Mouse (Mus musculus) monocyte, adult 5-6 weeks (primary cell): ENCODE data around the gene Trim59. TPM values are rescaled to one million over a fixed set of nuclear protein-coding genes. Genes with fewer than 3 reads are reported as not detected.
"Not testable (repeated sequence)": the region's sequence is repeated elsewhere in the genome, so short reads cannot be mapped to it uniquely, and the experiment has no call there.

ENCODE experiments used
- ATAC-seq: fragments of 153-309, 156-312 bp; replicated peaks from 2 replicates; pipeline ENCODE4 v1.8.0; 2017; ENCODE audit warnings: mild to moderate bottlenecking; ENCODE audit not compliant: low TSS enrichment, insufficient number of reproducible peaks, severe bottlenecking, poor library complexity, low FRiP score
- total RNA-seq: library from RNA; stranded (forward); fragments of 200-1000, 200-491, 200-594 nt; gene quantifications from 3 replicates; pipeline ENCODE4 v1.2.3, GENCODE M21; 2017

Trim59 gene
- total RNA-seq: 10.0 to 13.3 TPM (median 10.2 TPM) in 3 replicates

DNA sequence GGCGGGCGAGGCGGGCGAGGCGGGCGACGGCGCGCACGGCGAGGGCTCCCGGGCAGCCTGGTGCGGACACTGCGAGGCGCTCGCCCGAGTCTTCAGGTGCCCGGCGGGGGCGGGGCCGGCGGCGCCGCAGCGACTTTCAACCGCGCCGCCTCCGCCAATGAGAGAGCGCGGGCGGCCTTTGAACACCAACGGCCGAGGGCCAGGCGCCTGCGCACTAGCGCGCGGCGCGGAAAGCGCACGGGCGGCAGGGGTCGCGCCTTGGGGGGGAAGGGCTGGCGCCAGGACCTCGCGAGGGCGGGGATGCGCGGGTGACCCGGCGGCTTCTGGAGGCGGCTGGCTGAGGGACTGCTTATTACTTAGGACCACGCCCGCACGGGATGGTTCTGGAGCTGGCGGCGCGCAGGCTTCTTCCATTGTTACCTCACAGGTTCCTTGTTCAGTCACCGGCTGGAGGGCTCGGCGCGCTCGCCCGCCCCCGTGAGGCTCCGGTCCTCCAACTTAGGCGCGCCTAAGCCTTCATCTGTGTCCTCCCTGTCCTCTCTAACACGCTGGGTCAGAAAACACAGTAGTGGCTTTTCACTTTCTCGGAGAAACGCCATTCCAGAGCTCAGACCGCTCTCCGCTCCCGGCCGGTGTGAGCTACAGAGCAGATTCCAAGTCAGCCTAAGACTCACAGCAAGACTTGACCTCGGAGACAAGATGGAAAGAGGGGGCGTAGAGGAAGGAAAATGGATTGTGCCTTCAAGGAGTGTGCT, at the start of gene Trim59:
Gene Trim59 (minus strand): TSS at position 111 of the 755 bp plus-strand sequence.
- ATAC-seq: peak; percentile 57

GRCm38 (mm10) chr3:69064005-69064404, 19.4 kb upstream of the Trim59 start:
- ATAC-seq: no peak

- no peak for ATAC-seq
These were observed 18.2 kb upstream of the Trim59 start for GRCm38 (mm10) chr3:69062764-69063163.

DNA sequence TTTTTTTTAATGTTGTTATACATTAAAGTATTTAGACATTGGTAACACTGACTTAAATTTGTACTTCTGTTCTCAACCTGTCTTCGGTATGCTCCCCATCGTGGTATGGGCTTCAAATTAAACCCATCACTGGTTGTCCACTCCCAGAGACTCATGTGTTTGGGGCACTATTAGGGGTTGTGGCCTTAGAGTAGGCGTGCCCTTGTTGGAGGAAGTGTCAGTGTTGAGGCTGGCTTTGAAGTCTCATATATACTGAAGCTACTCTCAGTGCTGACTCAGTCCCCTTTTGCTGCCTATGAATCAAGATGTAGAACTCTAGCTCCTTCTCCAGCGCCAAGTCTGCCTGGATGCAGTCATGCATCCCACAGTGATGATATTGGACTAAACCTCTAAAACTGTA, 16.1 kb upstream of the Trim59 start:
- no peak; the same call in 1 of the 2 replicates for ATAC-seq

DNA sequence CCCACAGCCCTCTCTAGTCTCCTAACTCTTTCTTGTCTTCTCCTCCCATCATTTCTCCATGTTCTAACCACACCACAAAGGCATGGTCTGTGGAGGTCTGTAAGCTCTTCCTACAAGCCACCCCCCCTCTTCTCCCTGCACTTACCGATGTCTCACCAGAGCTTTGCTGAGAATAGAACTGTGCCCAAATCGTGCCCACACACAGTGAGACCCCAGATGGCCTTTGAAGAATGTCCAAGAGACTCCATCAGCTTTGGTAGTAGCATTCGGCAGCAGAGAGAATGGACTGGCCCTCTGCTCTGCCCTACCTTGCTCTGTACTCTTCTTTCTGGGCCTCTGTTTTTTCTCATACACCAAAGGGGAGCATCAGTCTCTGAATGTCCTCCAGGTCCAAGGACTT, 11.3 kb upstream of the Trim59 start:
- no peak for ATAC-seq

GRCm38 (mm10) chr3:69054760-69055432, 10.3 kb upstream of the Trim59 start:
- no peak for ATAC-seq

DNA sequence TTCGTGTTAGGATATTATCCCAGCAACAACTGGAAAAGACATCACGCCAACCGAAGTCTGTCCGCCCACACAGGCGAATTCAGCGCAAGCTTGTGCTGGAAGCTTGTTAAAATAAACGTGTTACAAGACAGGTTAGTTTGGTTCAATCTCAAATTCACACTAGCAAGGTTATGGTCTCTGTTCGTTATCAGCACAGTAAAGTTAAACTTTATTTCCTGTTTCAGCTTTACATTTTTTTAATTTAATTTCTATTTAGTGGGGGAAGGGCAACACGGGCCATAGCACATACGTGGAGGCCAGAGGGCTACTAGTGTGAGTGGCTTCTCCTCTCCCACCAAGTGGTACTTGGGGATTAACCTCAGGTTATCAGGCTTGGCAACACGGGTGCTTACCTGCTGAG, 7.3 kb upstream of the Trim59 start:
- no peak for ATAC-seq

DNA sequence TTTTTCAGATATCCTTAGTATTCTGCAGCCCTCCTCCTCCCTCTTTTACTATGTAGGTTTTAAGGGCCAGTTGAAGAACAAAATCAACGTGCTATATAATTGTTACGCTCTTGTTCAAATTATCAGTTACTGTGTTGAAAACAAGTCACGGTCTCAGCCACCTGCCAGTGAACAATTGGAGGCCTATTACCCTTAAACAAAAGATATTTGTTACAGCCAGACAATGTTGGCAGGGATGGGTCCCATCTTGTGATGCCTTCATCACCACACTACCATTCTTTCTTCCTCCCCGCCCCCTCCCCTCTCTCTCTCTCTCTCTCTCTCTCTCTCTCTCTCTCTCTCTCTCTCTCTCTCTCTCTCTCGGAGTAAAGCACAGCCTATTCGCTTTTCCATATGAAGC, 4.5 kb upstream of the Trim59 start:
- ATAC-seq: no peak

GRCm38 (mm10) chr3:69047684-69048083, 3.1 kb upstream of the Trim59 start:
- ATAC-seq: no peak

DNA sequence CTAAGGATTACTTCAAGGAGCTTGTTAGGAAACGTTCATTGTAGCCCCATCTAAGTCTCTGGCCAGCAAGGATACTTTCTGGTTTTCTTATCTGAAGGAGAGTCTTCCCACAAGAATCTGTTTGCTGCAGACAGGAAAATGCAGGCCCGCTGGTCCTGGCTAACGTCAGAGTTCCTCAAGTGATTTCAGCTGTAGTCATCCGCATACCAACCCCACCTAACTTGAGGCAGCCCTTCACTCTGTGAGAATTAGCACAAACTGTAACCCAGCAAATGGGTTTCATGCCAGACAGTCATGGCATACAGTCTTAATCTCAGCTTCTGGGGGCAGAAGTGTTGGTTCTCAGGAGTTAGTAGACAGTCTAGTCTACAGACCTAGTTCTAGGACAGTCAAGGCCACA, 2.0 kb upstream of the Trim59 start:
- ATAC-seq: no peak

DNA sequence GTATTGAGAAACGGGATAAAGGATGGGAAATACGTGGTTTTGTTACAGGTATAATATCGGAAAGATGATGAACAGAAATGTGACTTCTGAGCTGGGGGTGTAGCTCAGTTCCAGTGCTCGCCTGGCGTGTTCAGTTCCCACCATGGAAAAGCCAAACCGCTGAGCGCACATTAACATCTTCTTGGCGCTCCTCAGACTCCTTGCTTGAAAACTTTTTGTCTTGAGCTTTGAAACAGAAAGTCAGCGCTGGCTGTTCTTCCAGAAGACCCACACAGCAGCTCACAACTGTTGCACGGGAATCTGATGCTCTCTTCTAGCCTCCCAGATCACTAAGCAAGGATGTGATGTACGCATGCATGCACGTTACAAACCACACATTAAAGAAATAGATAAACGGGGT, 1.2 kb upstream of the Trim59 start:
- no peak for ATAC-seq

DNA sequence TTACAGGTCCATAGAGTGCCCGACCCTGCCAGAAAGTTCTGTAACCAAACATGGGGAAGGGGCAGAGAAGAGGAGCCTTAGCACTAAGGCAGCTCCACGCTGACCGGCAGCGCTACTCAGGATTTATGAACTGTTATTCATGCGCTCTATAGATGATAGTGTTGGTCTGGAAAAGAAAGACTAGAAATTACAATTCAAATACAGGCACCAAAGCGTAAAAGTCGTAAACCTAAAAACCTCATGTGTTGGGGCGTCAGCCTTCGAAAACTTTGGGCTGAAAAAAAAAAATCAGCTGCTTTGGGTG, 797 bp upstream of the Trim59 start:
- ATAC-seq: 0 out of 2 replicates have a peak, but pooled peaks have one; percentile 10

DNA sequence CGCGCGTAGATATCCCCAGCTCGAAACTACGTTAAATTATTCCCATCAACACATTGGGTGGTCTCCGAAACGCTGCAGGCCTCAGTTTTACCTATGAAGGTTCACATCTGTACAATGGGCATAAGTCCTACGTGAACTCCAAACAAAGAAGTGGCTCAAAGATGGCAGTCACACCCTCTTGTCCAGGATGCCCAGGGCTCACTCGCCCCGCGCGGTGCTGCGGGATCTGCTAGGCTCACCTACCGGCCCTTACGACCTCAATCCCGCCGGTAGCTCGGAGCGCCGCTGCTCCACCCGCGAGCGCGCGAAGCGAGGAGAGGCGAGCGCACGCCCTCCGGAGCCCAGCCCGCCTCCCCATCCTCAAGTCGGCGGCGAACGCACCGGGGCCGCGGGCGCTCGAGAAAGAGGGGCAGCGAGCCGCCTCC, 376 bp downstream of the Trim59 start:
- ATAC-seq: peak; percentile 31

- ATAC-seq: no peak
These were observed 3.3 kb downstream of the Trim59 start for GRCm38 (mm10) chr3:69041298-69041697.

DNA sequence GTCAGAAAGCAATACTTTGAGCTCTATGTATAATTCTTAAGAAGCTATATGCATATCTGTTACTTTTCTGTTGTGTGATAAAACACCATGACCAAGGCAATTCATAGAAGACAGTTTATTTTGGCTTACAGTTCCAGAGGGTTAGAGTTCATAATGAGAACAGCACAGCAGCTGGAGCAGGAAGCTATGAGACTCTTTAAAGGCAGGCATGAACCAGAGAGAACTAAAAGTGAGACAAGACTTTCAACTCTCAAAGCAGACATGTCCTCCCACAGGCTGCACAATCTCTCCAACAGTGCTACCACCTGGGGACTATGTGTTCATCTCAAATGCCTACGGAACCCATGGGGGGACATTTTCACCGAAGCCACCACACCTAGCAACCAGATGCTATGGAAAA, 4.5 kb downstream of the Trim59 start:
- no peak for ATAC-seq

GRCm38 (mm10) chr3:69026133-69026783, 18.3 kb downstream of the Trim59 start:
- ATAC-seq: no peak

GRCm38 (mm10) chr3:69020764-69021163, 23.8 kb downstream of the Trim59 start:
- no peak for ATAC-seq

- ATAC-seq: no peak
These were observed 24.3 kb downstream of the Trim59 start for GRCm38 (mm10) chr3:69020285-69020684.

DNA sequence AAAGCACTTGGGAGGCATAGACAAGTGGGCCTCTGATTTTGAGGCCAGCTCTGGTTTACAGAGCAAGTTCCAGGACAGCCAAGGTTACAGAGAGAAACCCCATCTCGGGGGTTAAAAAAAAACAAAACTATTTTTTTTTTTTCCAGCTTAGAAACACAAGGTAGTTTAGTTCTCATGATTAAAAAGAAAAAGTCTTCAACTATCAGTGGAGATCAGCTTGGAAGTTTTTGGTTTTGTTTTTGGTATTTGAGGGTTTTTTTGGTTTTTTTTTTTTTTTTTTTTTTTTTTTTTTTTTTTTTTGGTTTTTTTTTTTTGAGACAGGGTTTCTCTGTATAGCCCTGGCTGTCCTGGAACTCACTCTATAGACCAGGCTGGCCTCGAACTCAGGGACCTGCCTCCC, 25.9 kb downstream of the Trim59 start:
- not testable (repeated sequence) for ATAC-seq

- ATAC-seq: peak; percentile 70
These were observed 27.4 kb downstream of the Trim59 start for GRCm38 (mm10) chr3:69017181-69017580.
